Mouse (Mus musculus) hematopoietic stem cell, adult 5-6 weeks (primary cell): ENCODE data around the gene Nedd4. TPM values are rescaled to one million over a fixed set of nuclear protein-coding genes. Genes with fewer than 3 reads are reported as not detected.

Experiments
- ATAC-seq, 2 experiments: fragments of 125-278 bp in 1 of 2; replicated peaks in 1 of 2; 2 replicates each; pipeline ENCODE4 v1.8.0; 2016 to 2017; ENCODE audit warnings: inconsistent platforms in 2 of 2, mild to moderate bottlenecking in 2 of 2, moderate number of reproducible peaks in 2 of 2, low read depth in 1 of 2, moderate TSS enrichment in 1 of 2; ENCODE audit not compliant: low FRiP score in 2 of 2, poor library complexity in 2 of 2, severe bottlenecking in 2 of 2, insufficient read depth in 1 of 2, low TSS enrichment in 1 of 2
- total RNA-seq: library from RNA; stranded (forward); fragments of 172-1452, 232-1000 nt; gene quantifications from 2 replicates; pipeline ENCODE4 v1.2.3, GENCODE M21; 2017

Gene Nedd4
- total RNA-seq, 1 experiment from 2014 or later, result 419 TPM

DNA sequence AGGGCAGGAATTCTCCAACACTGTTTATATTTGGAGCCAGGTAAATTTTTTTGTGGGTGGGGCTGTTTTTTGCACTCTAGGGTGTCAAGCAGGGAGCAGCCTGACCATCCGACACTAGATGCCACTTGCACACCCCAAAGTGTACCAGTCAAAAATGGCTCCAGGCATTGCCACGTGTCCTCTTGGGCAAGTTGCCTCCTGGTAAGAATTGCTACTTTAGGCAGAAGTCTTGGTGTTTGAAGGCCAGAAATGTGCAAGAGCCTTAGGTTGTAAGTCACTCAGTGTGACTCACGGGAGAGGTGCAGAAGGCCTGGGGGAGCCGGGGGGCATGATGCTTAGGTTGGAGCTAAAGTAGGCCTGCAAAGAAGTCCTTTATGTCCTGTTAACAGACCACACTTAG lies 35.6 kb downstream of the Nedd4 start:
- ATAC-seq, result no peak

DNA sequence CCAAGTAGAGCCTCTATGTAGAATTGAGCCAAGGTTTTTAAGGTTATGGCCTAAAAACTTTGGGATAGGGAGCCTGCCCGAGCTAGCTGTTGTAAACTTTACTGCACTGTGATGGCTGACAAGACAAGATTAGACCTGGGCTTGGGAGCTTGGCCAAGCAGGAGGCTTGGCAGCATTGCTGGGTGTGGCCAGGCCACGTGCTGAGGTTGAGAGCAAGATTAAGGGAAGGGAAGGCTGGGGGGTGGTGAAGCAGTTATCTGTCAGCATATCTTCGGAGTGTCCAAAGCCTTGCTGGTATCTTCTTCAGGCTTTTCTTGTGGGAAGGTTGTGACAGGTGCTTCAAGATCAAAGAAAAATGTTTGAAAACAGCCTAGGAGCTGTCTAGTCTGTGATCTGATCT lies 37.6 kb downstream of the Nedd4 start:
- ATAC-seq, result peak in 1 of 2 experiments; percentile 36; a peak in 1 of 4 replicates

DNA sequence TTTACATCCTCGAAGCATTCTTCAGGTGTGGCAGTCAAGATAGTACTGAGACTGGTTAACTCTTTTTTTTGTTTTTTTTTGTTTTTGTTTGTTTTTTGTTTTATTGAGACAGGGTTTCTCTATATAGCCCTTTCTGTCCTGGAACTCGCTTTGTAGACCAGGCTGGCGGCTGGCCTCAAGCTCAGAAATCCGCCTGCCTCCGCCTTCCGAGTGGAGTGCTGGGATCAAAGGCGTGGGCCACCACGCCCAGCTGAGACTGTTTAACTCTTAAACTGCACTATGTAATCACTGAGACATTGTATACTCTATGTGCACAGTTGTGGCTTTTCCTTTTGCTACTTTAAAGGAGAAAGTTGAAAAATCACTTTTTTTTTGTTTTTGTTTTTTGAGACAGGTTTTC lies 39.3 kb downstream of the Nedd4 start:
- no peak for ATAC-seq

DNA sequence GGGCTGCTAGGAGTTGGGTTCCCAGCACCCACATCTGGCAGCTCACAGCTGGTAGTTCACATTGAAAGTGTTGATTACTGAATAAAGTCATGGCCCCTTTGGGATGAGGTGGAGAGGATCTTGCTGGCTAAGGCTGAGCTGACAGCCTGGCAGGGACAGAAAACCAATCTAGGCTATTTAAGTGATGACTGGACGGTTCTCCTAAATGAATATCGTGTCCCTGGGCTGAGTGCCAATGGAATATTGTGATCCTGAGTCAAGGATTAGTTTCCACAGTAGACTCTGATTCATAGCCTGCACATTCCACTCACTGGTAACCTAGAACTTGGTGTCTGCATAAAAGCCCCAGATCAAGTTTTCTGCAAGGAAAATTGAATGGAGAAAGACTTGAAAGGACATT lies 39.9 kb downstream of the Nedd4 start:
- ATAC-seq, result no peak

- ATAC-seq, result no peak
These were observed 41.0 kb downstream of the Nedd4 start for GRCm38 (mm10) chr9:72703142-72703541.

GRCm38 (mm10) chr9:72703754-72704153 lies 41.6 kb downstream of the Nedd4 start:
- ATAC-seq, result no peak

DNA sequence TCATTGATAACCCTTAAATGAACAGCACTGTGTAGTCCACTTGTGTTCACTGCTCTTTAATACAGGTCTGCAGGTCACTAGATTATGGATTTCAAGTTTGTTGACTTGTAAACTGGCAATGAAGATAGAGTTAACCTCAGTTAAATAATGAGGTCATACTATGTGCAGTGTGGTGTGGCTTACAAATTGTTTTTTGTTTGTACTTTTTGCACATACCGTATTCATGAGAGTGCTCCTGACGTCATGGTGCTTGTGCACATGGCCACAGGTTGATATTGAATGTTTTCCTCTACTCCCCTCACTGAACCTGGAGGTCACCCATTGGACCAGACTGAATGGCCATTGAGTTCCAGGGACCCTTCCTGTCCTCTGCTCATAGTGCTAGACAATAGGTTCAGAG lies 43.1 kb downstream of the Nedd4 start:
- ATAC-seq, result no peak

GRCm38 (mm10) chr9:72707999-72708398 lies 45.9 kb downstream of the Nedd4 start:
- no peak for ATAC-seq

GRCm38 (mm10) chr9:72708690-72709089 lies 46.5 kb downstream of the Nedd4 start:
- no peak for ATAC-seq

DNA sequence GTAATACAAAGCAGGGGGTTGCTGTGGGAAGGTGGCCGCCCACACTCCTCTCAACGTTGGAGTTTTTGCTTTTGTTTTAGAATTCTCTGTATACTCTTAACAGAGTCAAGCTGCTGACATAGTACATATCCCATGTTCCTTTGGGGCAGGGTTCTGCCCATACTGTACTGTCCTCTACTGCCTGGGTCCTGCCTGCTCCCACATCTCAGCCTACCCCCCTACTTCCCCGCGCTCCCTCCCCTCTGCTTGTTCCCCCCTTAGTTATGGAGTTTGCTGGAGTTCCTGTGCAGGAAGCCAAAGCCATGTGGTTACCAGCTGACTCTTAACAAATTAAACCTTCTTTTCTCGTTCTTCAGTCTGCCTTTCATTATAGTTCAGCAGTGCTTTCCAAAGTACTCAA lies 47.9 kb downstream of the Nedd4 start:
- ATAC-seq, result no peak

GRCm38 (mm10) chr9:72714945-72715344 lies 52.8 kb downstream of the Nedd4 start:
- no peak for ATAC-seq

DNA sequence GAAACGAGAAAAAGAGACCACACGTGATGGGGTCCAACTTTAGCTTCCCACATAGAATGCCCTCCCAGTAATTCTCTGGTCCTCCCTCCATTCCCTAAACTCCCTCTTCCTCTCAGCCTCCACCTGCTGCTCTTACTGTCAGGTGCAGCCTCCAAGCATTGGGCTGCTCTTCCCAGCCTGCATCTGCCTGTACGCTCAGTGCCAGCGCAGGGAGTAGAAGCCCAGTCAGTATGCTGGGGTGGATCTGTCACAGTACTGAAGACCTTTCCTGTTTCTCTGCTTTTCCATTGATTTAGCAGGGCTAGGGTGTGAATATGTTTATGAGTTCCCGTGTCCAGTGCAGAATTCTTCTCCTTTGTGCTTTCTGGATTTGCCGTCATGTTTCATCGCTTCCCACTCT lies 54.1 kb downstream of the Nedd4 start:
- no peak for ATAC-seq

DNA sequence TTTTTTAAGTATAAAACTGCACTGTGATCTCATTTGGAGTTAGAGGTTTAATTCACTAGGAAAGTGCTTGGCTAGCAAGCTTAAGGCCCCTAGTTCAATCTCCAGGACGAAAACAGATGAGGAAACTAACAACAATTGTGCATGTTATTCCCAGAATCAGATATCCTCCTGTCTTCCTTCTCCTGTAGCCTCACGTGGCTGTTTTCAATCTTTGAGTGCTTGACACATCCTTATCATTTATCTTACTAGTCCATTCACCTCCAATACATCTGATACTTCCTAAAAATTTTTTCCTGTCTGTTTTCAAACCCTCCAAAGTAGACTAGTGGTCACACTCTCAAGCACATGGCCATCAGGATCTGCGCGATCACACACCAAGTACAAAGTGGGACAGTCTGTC lies 57.0 kb downstream of the Nedd4 start:
- no peak for ATAC-seq

GRCm38 (mm10) chr9:72721221-72721620 lies 59.1 kb downstream of the Nedd4 start:
- ATAC-seq, result no peak

DNA sequence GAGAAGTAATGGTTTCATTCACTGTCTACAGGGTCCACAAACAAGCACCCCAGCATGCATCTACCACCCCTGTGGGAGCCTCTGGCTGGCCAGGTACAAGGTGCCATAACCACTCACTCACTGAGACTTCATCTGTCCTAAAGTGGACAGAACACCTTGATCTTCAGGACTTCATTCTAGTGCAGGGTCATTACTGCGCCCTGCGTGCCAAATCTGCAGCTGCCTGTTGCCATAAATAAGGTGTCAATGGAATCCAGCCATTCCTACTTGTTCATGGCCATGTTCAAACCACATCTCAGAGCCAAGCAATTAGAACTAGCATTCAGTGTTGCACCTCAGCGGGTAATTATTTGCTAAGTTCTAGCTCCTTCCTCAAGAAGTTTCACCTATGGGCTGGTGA lies 60.5 kb downstream of the Nedd4 start:
- no peak; a peak in 1 of 4 replicates for ATAC-seq

DNA sequence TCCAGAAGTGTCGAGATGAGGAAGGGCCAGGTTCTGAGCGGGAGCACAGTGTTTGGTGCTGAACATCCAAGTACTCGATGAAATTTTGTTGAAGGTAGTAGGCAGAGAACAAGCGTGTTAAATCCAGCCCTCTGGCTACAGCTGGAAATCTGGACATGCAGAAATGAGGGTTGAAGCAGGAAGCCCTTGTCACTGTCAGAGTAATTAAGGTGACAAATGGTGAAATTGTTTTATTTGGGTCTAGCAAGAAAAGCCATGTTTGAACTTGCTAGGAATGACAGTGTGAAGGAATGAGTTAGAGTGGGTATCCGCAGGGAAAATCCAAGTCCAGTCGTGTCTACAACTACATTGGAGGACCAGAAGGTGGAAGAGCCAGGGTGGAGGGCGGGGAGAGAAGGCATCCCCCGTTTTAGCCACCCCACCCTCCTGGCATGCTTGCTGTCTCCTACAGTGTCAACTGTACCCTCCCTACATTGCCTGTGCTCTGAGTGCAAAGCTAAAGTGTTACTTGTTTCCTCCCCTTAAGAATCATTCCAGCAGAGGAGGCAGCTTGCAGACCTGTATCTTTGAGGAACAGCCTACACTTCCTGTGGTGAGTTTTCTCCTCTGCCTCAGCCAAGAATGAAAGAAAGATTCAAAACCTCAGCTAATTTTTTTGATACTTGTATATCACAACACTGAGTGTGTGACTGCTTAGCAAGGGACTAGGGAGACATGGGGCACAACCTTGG lies 62.5 kb downstream of the Nedd4 start:
- ATAC-seq, result no peak

DNA sequence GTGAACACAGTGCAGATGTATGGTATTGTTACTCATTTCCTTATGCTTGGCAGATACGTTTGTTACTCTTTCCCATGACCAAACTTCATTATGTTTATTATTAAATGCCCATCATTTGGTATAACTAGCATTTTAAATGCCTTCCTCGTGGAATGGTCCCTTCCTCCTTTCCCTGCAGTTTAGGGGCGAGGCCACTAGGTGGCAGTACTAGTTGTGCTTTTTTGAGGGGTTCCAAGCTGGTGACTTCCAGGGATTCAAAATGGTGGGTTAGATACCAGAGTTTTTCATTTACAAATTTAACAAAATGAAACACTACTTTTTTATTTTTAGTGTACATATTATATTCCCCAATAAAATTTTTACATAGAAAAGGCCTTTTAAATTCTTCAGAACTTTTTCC lies 71.8 kb downstream of the Nedd4 start:
- peak; percentile 42 to 58; a peak in 1 of 4 replicates for ATAC-seq

GRCm38 (mm10) chr9:72735822-72736410 lies 73.8 kb downstream of the Nedd4 start:
- ATAC-seq, result peak in 1 of 2 experiments; percentile 42; a peak in 1 of 4 replicates

DNA sequence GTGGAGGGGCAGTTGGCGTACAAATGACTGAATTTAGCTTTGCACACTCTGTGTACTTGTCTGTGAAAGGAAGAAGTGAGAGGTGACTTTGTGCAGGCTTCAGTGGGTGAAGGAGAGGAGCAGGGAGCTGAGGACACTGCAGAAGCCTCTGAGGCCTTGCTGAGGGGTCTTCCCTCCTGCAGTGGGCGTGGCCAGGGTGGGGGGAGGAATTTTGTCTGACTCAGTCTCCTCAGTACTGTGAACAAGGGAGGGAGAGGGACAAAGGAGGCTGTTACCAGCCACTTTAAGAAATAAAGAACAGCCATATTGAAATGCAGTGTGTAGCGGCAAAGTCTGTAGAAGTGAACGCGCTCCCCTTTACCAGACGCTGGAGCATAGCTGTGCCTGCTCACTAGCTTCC lies 79.1 kb downstream of the Nedd4 start:
- ATAC-seq, result no peak
